Mouse (Mus musculus): ENCODE results near the gene Fem1a.

GRCm38 (mm10) chr17:56265011-56265410, 8.4 kb downstream of the Fem1a start:
- TF ChIP-seq CTCF (IDR thresholded peaks at IDR 0.05; ENCODE audit: insufficient read depth, low read length) (no peak), POLR2A (IDR thresholded peaks at IDR 0.05; ENCODE audit: borderline replicate concordance, extremely low read depth, low read depth, low read length) (no peak)
